Mouse (Mus musculus) hindbrain, embryonic 12.5 days (tissue): Measurements from ENCODE around the gene Xrcc1. TPM values are rescaled to one million over a fixed set of nuclear protein-coding genes. Genes with fewer than 3 reads are reported as not detected.

Experiments
- ATAC-seq: fragments of 200-750 bp; cut with Nextera tagmentation; 2 replicates; pipeline ENCODE4 v1.8.0; 2017; ENCODE audit warnings: moderate TSS enrichment; ENCODE audit not compliant: low FRiP score
- H3K27ac ChIP-seq: fragments of 300-500 bp; sonication (generic); 2 replicates; pipeline ENCODE4 v1.5.1; 2016; ENCODE audit warnings: mild to moderate bottlenecking
- H3K27me3 ChIP-seq: fragments of 300-500 bp; sonication (generic); 2 replicates; pipeline ENCODE4 v1.6.1; 2016; ENCODE audit warnings: mild to moderate bottlenecking
- H3K36me3 ChIP-seq: fragments of 300-500 bp; sonication (generic); 2 replicates; pipeline ENCODE4 v1.6.1; 2016; ENCODE audit warnings: mild to moderate bottlenecking
- H3K4me1 ChIP-seq: fragments of 300-500 bp; sonication (generic); 2 replicates; pipeline ENCODE4 v1.6.1; 2016
- H3K4me2 ChIP-seq: fragments of 300-500 bp; sonication (generic); replicated peaks from 2 replicates; pipeline ENCODE4 v1.6.1; 2016; ENCODE audit warnings: mild to moderate bottlenecking
- H3K4me3 ChIP-seq: fragments of 300-500 bp; sonication (generic); 2 replicates; pipeline ENCODE4 v1.5.1; 2016; ENCODE audit warnings: mild to moderate bottlenecking
- H3K9ac ChIP-seq: fragments of 300-500 bp; sonication (generic); 2 replicates; pipeline ENCODE4 v1.6.1; 2016; ENCODE audit warnings: mild to moderate bottlenecking, moderate library complexity
- H3K9me3 ChIP-seq: fragments of 300-500 bp; sonication (generic); replicated peaks from 2 replicates; pipeline ENCODE4 v1.6.1; 2016; ENCODE audit warnings: mild to moderate bottlenecking
- WGBS: fragments of 180-500 bp; shearing (Covaris S2); methylation state at CpG from one replicate; pipeline ENCODE4 v1.1.7; 2016; 5-methylcytosine and 5-hydroxymethylcytosine counted together
- polyA plus RNA-seq: library from polyadenylated mRNA; unstranded; fragments of >200 nt; fragmentation: Nextera tagmentation; extraction: Ambion mirVana; gene quantifications from 2 replicates; pipeline ENCODE4 v1.2.1, GENCODE M21; 2016

The Xrcc1 gene
- polyA plus RNA-seq, 1 experiment from 2014 or later, result 87.9 TPM

- peak overlapping the region; percentile 74 for H3K4me2 ChIP-seq
- H3K4me1 ChIP-seq, result peaks cover 16% of the 10 kb centered on the region
- no peak overlapping the region for H3K27ac ChIP-seq
- peak; percentile 27; the same call in 1 of the 2 replicates for ATAC-seq
- peaks cover 22% of the 10 kb centered on the region for H3K27me3 ChIP-seq
- no peaks in the 10 kb centered on the region for H3K9me3 ChIP-seq
- no peaks in the 10 kb centered on the region for H3K36me3 ChIP-seq
- 3% methylated on average over 13 of the region's 13 CpGs for WGBS
- H3K9ac ChIP-seq, result peak overlapping the region; percentile 67
- H3K4me3 ChIP-seq, result peak overlapping the region; percentile 67
These were observed 48.3 kb downstream of the Xrcc1 start for GRCm38 (mm10) chr7:24594309-24594803.

GRCm38 (mm10) chr7:24595464-24595863, 49.4 kb downstream of the Xrcc1 start:
- H3K36me3 ChIP-seq, result no peaks in the 10 kb centered on the region
- no peak for ATAC-seq
- peaks cover 22% of the 10 kb centered on the region for H3K27me3 ChIP-seq
- no peaks in the 10 kb centered on the region for H3K9me3 ChIP-seq
- H3K27ac ChIP-seq, result no peak overlapping the region
- no peak overlapping the region for H3K9ac ChIP-seq
- WGBS, result 69% methylated on average over 2 of the region's 2 CpGs
- H3K4me1 ChIP-seq, result peaks cover 16% of the 10 kb centered on the region
- H3K4me2 ChIP-seq, result no peak overlapping the region
- H3K4me3 ChIP-seq, result no peak overlapping the region

GRCm38 (mm10) chr7:24598121-24598520, 52.0 kb downstream of the Xrcc1 start:
- H3K27me3 ChIP-seq, result peaks cover 22% of the 10 kb centered on the region
- no peak overlapping the region for H3K9ac ChIP-seq
- H3K27ac ChIP-seq, result no peak overlapping the region
- no peaks in the 10 kb centered on the region for H3K9me3 ChIP-seq
- ATAC-seq, result no peak
- no peak overlapping the region for H3K4me3 ChIP-seq
- WGBS, result 73% methylated on average over 4 of the region's 4 CpGs
- peaks cover 16% of the 10 kb centered on the region for H3K4me1 ChIP-seq
- H3K4me2 ChIP-seq, result no peak overlapping the region
- no peaks in the 10 kb centered on the region for H3K36me3 ChIP-seq

GRCm38 (mm10) chr7:24599211-24600067, 53.4 kb downstream of the Xrcc1 start:
- 76% methylated on average over 15 of the region's 15 CpGs for WGBS
- H3K4me1 ChIP-seq, result peaks cover 6% of the 10 kb centered on the region; the same call in 1 of the 2 replicates
- H3K27ac ChIP-seq, result no peak overlapping the region
- H3K4me2 ChIP-seq, result no peak overlapping the region
- H3K4me3 ChIP-seq, result no peak overlapping the region
- no peak overlapping the region for H3K9ac ChIP-seq
- no peaks in the 10 kb centered on the region for H3K36me3 ChIP-seq
- H3K9me3 ChIP-seq, result no peaks in the 10 kb centered on the region
- peaks cover 15% of the 10 kb centered on the region for H3K27me3 ChIP-seq
- no peak for ATAC-seq

GRCm38 (mm10) chr7:24600941-24601597, 55.0 kb downstream of the Xrcc1 start:
- Histone ChIP-seq H3K36me3 (no peaks in the 10 kb centered on the region), H3K27me3 (no peaks in the 10 kb centered on the region), H3K27ac (peak overlapping the region; percentile 5; the same call in 1 of the 2 replicates), H3K4me1 (no peaks in the 10 kb centered on the region), H3K4me2 (peak overlapping the region; percentile 43), H3K9ac (peak overlapping the region; percentile 48), H3K9me3 (no peaks in the 10 kb centered on the region), H3K4me3 (peak overlapping the region; percentile 7; the same call in 1 of the 2 replicates)
- 4% methylated on average over 13 of the region's 13 CpGs for WGBS
- ATAC-seq, result peak; percentile 89

GRCm38 (mm10) chr7:24605561-24605960, 59.5 kb downstream of the Xrcc1 start:
- Histone ChIP-seq H3K4me2 (no peak overlapping the region), H3K27me3 (peaks cover 22% of the 10 kb centered on the region), H3K27ac (no peak overlapping the region), H3K9me3 (no peaks in the 10 kb centered on the region), H3K4me3 (no peak overlapping the region), H3K9ac (no peak overlapping the region), H3K4me1 (peaks cover 4% of the 10 kb centered on the region), H3K36me3 (no peaks in the 10 kb centered on the region)
- no peak for ATAC-seq
- 91% methylated on average over 7 of the region's 7 CpGs for WGBS

GRCm38 (mm10) chr7:24606046-24606445, 60.0 kb downstream of the Xrcc1 start:
- Histone ChIP-seq H3K27ac (no peak overlapping the region), H3K4me2 (no peak overlapping the region), H3K9me3 (no peaks in the 10 kb centered on the region), H3K4me1 (peaks cover 9% of the 10 kb centered on the region), H3K36me3 (no peaks in the 10 kb centered on the region), H3K4me3 (no peak overlapping the region), H3K27me3 (peaks cover 27% of the 10 kb centered on the region), H3K9ac (no peak overlapping the region)
- no peak for ATAC-seq
- WGBS, result 81% methylated on average over 7 of the region's 7 CpGs

- Histone ChIP-seq H3K27me3 (peaks cover 47% of the 10 kb centered on the region), H3K9ac (no peak overlapping the region), H3K27ac (no peak overlapping the region), H3K4me2 (no peak overlapping the region), H3K9me3 (no peaks in the 10 kb centered on the region), H3K4me1 (peaks cover 20% of the 10 kb centered on the region), H3K4me3 (no peak overlapping the region), H3K36me3 (no peaks in the 10 kb centered on the region)
- 57% methylated on average over 6 of the region's 6 CpGs for WGBS
- ATAC-seq, result peak; percentile 74
These were observed 61.9 kb downstream of the Xrcc1 start for GRCm38 (mm10) chr7:24608017-24608416.

GRCm38 (mm10) chr7:24608561-24608960, 62.5 kb downstream of the Xrcc1 start:
- Histone ChIP-seq H3K27ac (no peak overlapping the region), H3K4me1 (peaks cover 20% of the 10 kb centered on the region), H3K4me2 (no peak overlapping the region), H3K27me3 (peaks cover 52% of the 10 kb centered on the region), H3K9me3 (no peaks in the 10 kb centered on the region), H3K36me3 (no peaks in the 10 kb centered on the region), H3K4me3 (no peak overlapping the region), H3K9ac (no peak overlapping the region)
- WGBS, result 71% methylated on average over 8 of the region's 8 CpGs
- no peak; the same call in 1 of the 2 replicates for ATAC-seq

GRCm38 (mm10) chr7:24610144-24610878, 64.2 kb downstream of the Xrcc1 start, which contains the start of gene Phldb3:
Gene Phldb3 (plus strand): TSS chr7:24610763.
- 3% methylated on average over 25 of the region's 27 CpGs for WGBS
- Histone ChIP-seq H3K36me3 (no peaks in the 10 kb centered on the region), H3K4me2 (peak within 1 kb of the TSS; percentile 48), H3K27me3 (peaks cover 57% of the 10 kb centered on the region), H3K4me1 (peaks cover 20% of the 10 kb centered on the region), H3K4me3 (peak within 1 kb of the TSS; percentile 24), H3K9me3 (no peaks in the 10 kb centered on the region), H3K27ac (no peak within 1 kb of the TSS), H3K9ac (peak within 1 kb of the TSS; percentile 15; the same call in 1 of the 2 replicates)
- peak; percentile 15; the same call in 1 of the 2 replicates for ATAC-seq

GRCm38 (mm10) chr7:24610879-24611494, 64.9 kb downstream of the Xrcc1 start:
- ATAC-seq, result peak; percentile 30; the same call in 1 of the 2 replicates
- Histone ChIP-seq H3K4me3 (peak overlapping the region; percentile 24), H3K4me2 (peak overlapping the region; percentile 48), H3K9ac (peak overlapping the region; percentile 15; the same call in 1 of the 2 replicates), H3K9me3 (no peaks in the 10 kb centered on the region), H3K4me1 (peaks cover 20% of the 10 kb centered on the region), H3K36me3 (no peaks in the 10 kb centered on the region), H3K27ac (no peak overlapping the region), H3K27me3 (peaks cover 57% of the 10 kb centered on the region)
- under 1% methylated on average over 36 of the region's 36 CpGs for WGBS
